Mouse (Mus musculus): ENCODE measurements at regions not wholly inside any gene's neighbourhood (a gene's known extent, or its start where the extent isn't known, plus 50 kb on each side); places are given as distances from the start of the nearest gene placed in this dataset.

DNA sequence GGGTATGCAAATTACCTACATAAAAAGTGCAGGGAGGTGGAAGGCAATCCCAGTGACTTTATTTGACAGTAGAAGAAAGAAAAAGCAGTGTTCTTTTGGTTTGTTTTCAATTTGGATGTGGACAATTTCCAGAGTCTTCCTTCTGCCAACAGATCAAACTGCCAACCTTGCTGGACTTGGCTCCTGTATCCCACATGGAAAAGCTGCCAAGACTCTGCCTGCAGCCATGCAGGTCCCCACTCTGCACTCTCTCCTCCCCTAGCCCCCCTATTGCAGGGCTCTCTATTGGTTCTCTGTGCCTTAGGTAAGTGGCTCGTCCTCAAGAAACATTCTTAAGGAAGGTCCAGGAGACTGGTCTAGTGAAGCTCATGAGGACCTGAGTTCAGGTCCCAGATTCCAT, 255.2 kb upstream of the Arpp21 start:
- Histone ChIP-seq H3K36me3 (ENCODE audit: insufficient read depth, low read length) (no peaks in the 10 kb centered on the region), H3K27ac (ENCODE audit: low read length) (no peak overlapping the region), H3K9ac (replicated peaks; ENCODE audit: low read depth) (no peak overlapping the region), H3K4me1 (ENCODE audit: insufficient read depth, low read depth, low read length) (no peaks in the 10 kb centered on the region), H3K4me2 (replicated peaks; ENCODE audit: low read depth, low read length) (no peak overlapping the region), H3K9me3 (ENCODE audit: low read length) (no peaks in the 10 kb centered on the region), H3K27me3 (replicated peaks; ENCODE audit: insufficient read depth, low read length) (no peaks in the 10 kb centered on the region), H3K4me3 (ENCODE audit: low read depth, low read length) (no peak overlapping the region)
- no peak for TF ChIP-seq CTCF (IDR thresholded peaks at IDR 0.05)
- TF ChIP-seq EP300 (IDR thresholded peaks at IDR 0.05) = no peak
- no peak for ATAC-seq
- no peak for DNase-seq (ENCODE audit: low spot score)
- 65% methylated on average over 1 of the region's 1 CpGs for whole genome bisulfite sequencing

- no peak for ATAC-seq
- H3K4me1 ChIP-seq (ENCODE audit: insufficient read depth, low read depth, low read length) = no peaks in the 10 kb centered on the region
- WGBS = 72% methylated on average over 2 of the region's 2 CpGs
- no peak for DNase-seq (ENCODE audit: low spot score)
- H3K9ac ChIP-seq (replicated peaks; ENCODE audit: low read depth) = no peak overlapping the region
- no peaks in the 10 kb centered on the region for H3K27me3 ChIP-seq (replicated peaks; ENCODE audit: insufficient read depth, low read length)
- H3K9me3 ChIP-seq (ENCODE audit: low read length) = no peaks in the 10 kb centered on the region
- no peak overlapping the region for H3K4me2 ChIP-seq (replicated peaks; ENCODE audit: low read depth, low read length)
- H3K27ac ChIP-seq (ENCODE audit: low read length) = no peak overlapping the region
- H3K4me3 ChIP-seq (ENCODE audit: low read depth, low read length) = no peak overlapping the region
- no peaks in the 10 kb centered on the region for H3K36me3 ChIP-seq (ENCODE audit: insufficient read depth, low read length)
- TF ChIP-seq CTCF (IDR thresholded peaks at IDR 0.05) (no peak), EP300 (IDR thresholded peaks at IDR 0.05) (no peak)
Observed at GRCm38 (mm10) chr9:112476644-112477043, 240.9 kb upstream of the Arpp21 start.

- H3K4me1 ChIP-seq (ENCODE audit: insufficient read depth, low read depth, low read length) = no peaks in the 10 kb centered on the region
- ATAC-seq (no peak), DNase-seq (ENCODE audit: low spot score) (no peak)
- H3K36me3 ChIP-seq (ENCODE audit: insufficient read depth, low read length) = no peaks in the 10 kb centered on the region
- H3K4me3 ChIP-seq (ENCODE audit: low read depth, low read length) = no peak overlapping the region
- no peak overlapping the region for H3K27ac ChIP-seq (ENCODE audit: low read length)
- no peak overlapping the region for H3K4me2 ChIP-seq (replicated peaks; ENCODE audit: low read depth, low read length)
- no peaks in the 10 kb centered on the region for H3K9me3 ChIP-seq (ENCODE audit: low read length)
- H3K9ac ChIP-seq (replicated peaks; ENCODE audit: low read depth) = no peak overlapping the region
- 67% methylated on average over 5 of the region's 5 CpGs for WGBS
- no peak for TF ChIP-seq EP300 (IDR thresholded peaks at IDR 0.05)
- no peak for TF ChIP-seq CTCF (IDR thresholded peaks at IDR 0.05)
- no peaks in the 10 kb centered on the region for H3K27me3 ChIP-seq (replicated peaks; ENCODE audit: insufficient read depth, low read length)
Observed at GRCm38 (mm10) chr9:112457594-112457993, 221.9 kb upstream of the Arpp21 start.

DNA sequence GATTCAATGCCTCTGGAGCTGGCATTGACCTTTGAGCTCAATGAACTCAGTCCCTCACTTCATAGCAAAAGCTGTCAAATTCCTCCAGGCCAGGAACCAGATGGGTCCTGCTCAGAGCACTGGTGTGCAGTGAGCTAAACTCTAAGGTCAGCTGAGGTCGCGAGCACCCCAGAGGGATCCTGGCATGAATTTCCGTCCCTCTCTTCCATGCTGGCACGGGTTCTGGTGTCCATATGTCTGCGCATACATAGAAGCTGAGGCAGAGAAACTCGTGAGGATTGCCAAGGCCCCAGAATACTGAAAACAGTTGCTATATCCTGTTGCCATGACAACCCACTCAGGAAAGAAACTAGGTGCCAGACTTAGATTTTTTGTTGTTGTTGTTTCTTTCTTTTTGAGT, 219.0 kb upstream of the Arpp21 start:
- Histone ChIP-seq H3K4me1 (ENCODE audit: insufficient read depth, low read depth, low read length) (no peaks in the 10 kb centered on the region), H3K27ac (ENCODE audit: low read length) (no peak overlapping the region), H3K4me2 (replicated peaks; ENCODE audit: low read depth, low read length) (no peak overlapping the region), H3K9ac (replicated peaks; ENCODE audit: low read depth) (no peak overlapping the region), H3K36me3 (ENCODE audit: insufficient read depth, low read length) (no peaks in the 10 kb centered on the region), H3K4me3 (ENCODE audit: low read depth, low read length) (no peak overlapping the region), H3K27me3 (replicated peaks; ENCODE audit: insufficient read depth, low read length) (no peaks in the 10 kb centered on the region), H3K9me3 (ENCODE audit: low read length) (no peaks in the 10 kb centered on the region)
- TF ChIP-seq EP300 (IDR thresholded peaks at IDR 0.05) (no peak), CTCF (IDR thresholded peaks at IDR 0.05) (no peak)
- ATAC-seq = no peak
- no peak for DNase-seq (ENCODE audit: low spot score)
- WGBS = 59% methylated on average over 6 of the region's 6 CpGs

DNA sequence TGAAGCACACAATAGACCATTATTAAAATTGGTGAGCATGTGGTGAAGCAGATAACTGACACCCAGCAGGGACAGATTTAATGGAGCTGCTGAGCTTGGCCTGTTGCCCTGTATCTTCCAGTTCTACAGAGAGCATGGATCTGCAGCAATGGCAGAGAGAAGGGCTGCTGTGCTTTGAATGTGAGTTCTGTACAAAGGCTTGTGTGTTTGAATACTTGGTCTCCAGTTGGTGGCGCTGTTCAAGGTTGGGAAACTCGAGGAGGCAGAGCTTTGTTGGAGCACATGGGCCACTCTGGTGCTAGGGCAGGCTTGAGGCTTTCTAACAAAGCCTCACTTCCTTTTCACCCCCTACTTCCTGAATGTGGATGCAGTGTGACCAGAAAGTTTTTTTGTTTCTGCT, 211.8 kb upstream of the Arpp21 start:
- DNase-seq (ENCODE audit: low spot score) (no peak), ATAC-seq (no peak)
- TF ChIP-seq EP300 (IDR thresholded peaks at IDR 0.05) (no peak), CTCF (IDR thresholded peaks at IDR 0.05) (no peak)
- H3K9ac ChIP-seq (replicated peaks; ENCODE audit: low read depth) = no peak overlapping the region
- no peak overlapping the region for H3K4me2 ChIP-seq (replicated peaks; ENCODE audit: low read depth, low read length)
- no peaks in the 10 kb centered on the region for H3K36me3 ChIP-seq (ENCODE audit: insufficient read depth, low read length)
- H3K4me3 ChIP-seq (ENCODE audit: low read depth, low read length) = no peak overlapping the region
- no peaks in the 10 kb centered on the region for H3K9me3 ChIP-seq (ENCODE audit: low read length)
- no peaks in the 10 kb centered on the region for H3K27me3 ChIP-seq (replicated peaks; ENCODE audit: insufficient read depth, low read length)
- 10% methylated on average over 2 of the region's 2 CpGs for WGBS
- no peak overlapping the region for H3K27ac ChIP-seq (ENCODE audit: low read length)
- H3K4me1 ChIP-seq (ENCODE audit: insufficient read depth, low read depth, low read length) = no peaks in the 10 kb centered on the region

DNA sequence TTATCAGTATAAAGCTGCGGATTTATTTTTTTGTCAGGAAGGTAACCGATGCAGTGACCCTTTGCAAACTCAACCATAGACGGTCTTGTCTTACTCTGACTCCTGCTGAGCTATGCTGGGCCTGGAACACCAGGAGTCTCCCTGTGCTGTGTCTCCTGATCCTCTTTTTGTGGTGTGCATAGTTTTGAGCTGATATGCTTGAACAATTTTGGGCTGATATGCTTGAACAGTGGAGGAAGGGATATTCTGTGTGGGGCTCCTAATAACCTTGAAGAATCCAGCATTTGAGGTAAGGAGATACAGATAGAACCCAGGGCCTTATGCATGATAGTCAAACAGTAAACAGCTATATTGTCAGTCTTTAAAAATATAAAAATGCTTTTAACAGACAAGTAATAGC, 211.2 kb upstream of the Arpp21 start:
- Histone ChIP-seq H3K4me3 (ENCODE audit: low read depth, low read length) (no peak overlapping the region), H3K4me2 (replicated peaks; ENCODE audit: low read depth, low read length) (no peak overlapping the region), H3K27me3 (replicated peaks; ENCODE audit: insufficient read depth, low read length) (no peaks in the 10 kb centered on the region), H3K36me3 (ENCODE audit: insufficient read depth, low read length) (no peaks in the 10 kb centered on the region), H3K27ac (ENCODE audit: low read length) (no peak overlapping the region), H3K9me3 (ENCODE audit: low read length) (no peaks in the 10 kb centered on the region), H3K4me1 (ENCODE audit: insufficient read depth, low read depth, low read length) (no peaks in the 10 kb centered on the region), H3K9ac (replicated peaks; ENCODE audit: low read depth) (no peak overlapping the region)
- DNase-seq (ENCODE audit: low spot score) (no peak), ATAC-seq (no peak)
- WGBS = 75% methylated on average over 3 of the region's 3 CpGs
- TF ChIP-seq EP300 (IDR thresholded peaks at IDR 0.05) = no peak
- TF ChIP-seq CTCF (IDR thresholded peaks at IDR 0.05) = no peak

DNA sequence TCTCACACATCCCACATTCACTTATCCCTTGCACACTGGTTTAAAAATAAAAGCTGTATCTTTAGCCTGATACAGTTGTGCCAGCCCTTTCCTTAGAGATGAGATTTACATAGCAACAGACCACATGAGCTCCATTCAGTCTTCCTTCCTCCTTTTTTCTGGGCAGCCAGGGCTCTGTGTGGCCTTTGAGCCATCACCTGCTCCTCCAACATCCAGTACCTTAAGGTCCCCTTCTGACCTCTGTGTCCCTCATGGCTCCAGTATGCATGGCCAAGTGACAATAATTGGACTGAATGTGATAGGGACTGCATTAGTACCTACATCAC, 210.3 kb upstream of the Arpp21 start:
- Histone ChIP-seq H3K27me3 (replicated peaks; ENCODE audit: insufficient read depth, low read length) (no peaks in the 10 kb centered on the region), H3K36me3 (ENCODE audit: insufficient read depth, low read length) (no peaks in the 10 kb centered on the region), H3K4me3 (ENCODE audit: low read depth, low read length) (no peak overlapping the region), H3K27ac (ENCODE audit: low read length) (no peak overlapping the region), H3K9me3 (ENCODE audit: low read length) (no peaks in the 10 kb centered on the region), H3K4me2 (replicated peaks; ENCODE audit: low read depth, low read length) (no peak overlapping the region), H3K4me1 (ENCODE audit: insufficient read depth, low read depth, low read length) (no peaks in the 10 kb centered on the region), H3K9ac (replicated peaks; ENCODE audit: low read depth) (no peak overlapping the region)
- no peak for DNase-seq (ENCODE audit: low spot score)
- ATAC-seq = no peak
- TF ChIP-seq CTCF (IDR thresholded peaks at IDR 0.05) (no peak), EP300 (IDR thresholded peaks at IDR 0.05) (no peak)

All from lung, postnatal 0 days (tissue).